Mouse (Mus musculus): ENCODE measurements at regions not wholly inside any gene's neighbourhood (a gene's known extent, or its start where the extent isn't known, plus 50 kb on each side); places are given as distances from the start of the nearest gene placed in this dataset.

DNA sequence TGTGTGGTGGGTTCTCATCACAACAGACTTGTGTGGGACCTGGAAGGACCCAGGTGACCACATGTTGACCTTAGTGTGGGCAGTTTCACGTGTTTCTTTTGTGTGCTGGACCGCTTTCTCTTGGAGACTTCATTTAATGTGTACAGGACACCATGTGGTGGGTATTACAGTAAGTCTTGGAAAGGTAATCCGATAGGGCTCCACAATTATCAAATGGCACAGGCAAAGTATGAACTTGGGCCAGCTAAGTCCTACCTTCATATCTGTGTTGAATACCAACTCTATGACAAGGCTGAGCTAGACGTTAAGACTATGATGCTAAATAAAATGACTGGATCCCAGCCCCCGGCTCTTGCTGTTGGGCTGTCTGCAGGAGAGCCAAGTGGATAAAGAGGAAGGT is 173.5 kb downstream of the 1500009L16Rik start:
- DNase-seq (ENCODE audit: low read depth, low spot score) = no peak

DNA sequence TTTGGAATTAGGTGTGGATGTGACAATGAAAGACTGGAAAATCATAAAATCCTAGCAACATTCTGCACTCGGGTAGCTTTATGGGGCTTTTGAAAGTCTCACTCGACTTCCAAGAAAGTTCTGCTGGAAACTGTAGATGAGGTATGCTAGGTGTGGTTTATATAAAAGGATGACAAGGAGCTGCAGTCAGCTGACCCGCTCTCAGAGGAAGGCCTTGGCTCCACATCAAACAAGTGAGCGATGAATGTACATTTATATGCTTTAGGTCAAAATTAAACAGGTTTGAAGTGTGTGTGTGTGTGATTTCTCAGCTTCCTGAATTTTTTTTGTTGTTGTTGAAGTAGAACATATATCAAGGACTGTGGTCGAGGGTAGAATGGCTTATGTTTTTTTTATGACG is 174.9 kb downstream of the 1500009L16Rik start:
- DNase-seq (ENCODE audit: low read depth, low spot score) = no peak

DNA sequence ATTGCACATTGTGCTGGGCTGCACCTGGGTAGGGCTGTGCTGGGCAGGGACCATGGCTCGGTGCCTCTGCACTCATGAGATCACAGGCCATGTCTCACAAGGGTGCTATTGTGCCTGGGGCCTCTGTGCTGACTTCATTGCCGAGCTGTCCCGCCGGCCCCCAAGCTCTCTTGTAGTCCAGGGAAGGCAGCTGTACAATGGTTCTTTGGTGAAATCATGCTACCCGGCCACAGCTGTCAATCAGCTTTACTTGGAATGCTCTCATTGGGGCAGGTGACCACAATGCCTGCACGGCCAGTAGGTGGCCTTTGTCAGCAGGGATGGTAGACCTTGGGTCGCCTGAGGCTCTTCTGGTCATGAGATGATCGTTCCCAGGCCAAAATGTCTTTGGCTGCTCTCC is 184.1 kb downstream of the 1500009L16Rik start:
- DNase-seq (ENCODE audit: low read depth, low spot score) = no peak

DNA sequence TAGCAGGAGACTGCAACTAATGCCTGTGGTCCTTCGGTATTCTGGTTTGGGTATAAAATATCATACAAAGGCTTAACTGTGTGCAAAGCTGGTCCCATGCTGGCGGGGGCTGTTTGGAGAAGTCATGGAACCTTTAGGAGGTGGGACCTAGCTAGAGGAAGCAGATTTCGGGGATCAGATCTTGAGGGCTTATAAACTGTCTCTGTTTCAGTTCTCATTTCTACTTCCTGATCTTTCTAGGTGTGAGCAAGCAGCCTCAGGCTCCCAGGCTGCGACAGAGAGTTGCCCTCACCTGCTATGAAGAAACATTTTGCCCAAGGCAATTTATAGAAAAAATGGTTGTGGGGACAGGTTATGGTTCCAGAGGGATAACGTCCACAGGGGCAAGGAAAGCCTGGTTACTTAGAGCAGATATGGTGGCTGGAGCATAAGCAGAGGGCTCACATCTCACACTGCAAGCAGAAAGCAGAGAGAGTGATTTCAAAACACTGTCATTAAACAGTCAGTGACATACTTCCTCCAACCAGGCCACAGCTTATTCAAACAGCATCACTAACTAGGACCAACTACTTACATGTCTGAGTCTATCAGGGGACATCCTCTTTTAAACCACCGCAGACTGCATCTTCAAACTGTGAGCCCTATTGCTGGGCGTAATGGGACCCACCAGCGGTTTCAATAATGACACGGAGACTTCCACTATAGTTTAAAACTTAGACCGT is 188.1 kb downstream of the 1500009L16Rik start:
- no peak for DNase-seq (ENCODE audit: low read depth, low spot score)

DNA sequence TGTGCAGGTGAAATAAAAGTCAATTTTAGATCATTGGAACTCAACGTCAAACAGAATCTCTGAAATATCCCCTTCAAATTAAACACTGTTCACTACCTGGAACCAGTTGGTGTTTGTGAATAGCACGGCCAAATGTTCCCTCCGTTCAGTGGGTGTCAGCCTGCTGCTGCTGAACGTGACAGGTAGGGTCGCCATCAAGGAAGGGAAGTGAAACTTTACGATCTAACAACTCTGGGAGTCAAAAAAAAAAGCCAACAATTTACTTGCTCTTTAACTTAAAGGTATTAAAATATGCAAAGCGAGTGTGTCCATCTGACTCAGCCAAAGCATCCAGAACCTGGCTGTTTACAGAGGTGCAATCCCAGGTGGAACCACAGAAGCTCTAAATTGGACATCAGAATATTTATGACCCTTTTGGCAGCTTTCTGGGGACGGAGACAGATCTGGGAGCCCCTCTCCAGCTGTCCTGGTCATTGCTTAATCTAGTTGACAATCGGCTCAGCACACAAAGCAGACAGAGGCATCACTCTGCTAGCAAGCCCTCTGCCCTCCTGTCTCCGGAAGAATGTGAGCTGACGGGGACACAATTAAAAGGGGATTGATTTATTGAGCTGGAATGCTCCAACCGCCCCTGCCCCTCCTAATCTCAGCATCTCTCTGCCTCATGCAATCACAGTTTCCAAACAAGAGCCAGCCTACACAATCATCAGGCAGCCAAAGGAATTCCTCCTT is 191.9 kb downstream of the 1500009L16Rik start:
- no peak for DNase-seq (ENCODE audit: low read depth, low spot score)

DNA sequence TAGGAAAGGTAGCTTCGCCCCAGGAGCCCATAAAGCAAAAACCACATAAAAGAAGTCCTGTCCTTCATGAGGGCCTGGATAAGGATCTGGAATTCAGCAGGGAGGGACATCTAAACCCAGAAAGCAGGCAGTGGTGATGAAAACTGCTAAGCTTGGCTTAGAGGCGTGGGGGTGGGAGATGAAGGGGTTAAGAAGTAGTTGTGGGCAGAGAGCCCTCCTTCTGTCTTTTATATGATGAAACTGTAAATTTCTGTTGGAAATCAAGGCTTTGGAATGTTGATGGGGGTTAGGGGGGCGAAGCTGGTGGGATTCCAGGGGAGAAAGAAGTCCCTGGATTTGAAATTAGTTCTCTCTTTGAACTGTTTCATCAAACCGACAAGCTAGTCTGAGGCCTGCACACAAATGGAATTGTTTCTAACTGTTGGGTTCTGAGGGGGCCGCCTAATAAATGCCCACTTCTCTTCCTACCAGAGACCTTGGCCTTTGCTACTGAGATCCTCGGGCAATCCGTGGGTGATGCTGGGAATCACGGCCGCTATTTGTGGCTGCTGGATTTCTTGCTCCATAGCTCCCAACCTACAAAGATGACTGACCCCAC is 192.6 kb downstream of the 1500009L16Rik start:
- no peak for DNase-seq (ENCODE audit: low read depth, low spot score)

DNA sequence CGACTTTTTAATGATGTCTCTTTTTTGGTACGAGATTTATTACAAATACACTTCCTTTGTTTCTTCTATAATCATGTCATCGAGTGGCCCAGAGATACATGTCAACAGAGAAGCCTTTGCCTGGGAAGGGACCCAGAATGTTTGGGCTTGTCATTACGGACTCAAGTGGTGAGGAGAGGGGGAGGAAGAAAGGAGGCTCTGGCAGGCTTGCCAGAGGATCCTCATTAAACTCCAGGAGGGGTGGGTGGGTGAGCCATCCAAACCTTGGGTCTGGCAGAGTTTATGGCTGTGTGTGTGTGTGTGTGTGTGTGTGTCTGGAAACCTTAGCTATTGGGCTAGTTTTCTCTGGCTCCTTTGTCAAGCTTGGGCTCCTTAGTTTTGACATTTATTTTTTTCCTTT is 204.3 kb downstream of the 1500009L16Rik start:
- DNase-seq (ENCODE audit: low read depth, low spot score) = no peak

DNA sequence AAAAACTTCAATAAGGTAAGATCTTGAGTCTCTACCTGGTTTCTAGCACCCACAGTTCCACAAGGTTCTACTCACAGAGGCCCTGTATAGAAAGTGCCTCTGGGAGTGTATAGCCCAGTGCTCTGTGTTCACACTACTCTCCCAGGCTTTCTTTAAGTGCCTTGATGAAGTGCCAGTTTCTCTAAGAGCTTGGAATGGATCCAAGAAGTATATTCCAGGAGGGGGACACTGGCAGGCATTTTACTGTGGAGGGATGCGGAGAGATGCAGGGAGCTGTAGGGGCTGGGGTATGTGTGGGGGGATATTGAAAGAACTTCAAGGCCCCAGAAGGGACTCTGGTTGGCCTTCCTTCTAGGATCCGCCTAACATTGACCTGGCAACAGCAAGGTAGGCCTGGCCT is 204.9 kb downstream of the 1500009L16Rik start:
- DNase-seq (ENCODE audit: low read depth, low spot score) = no peak

DNA sequence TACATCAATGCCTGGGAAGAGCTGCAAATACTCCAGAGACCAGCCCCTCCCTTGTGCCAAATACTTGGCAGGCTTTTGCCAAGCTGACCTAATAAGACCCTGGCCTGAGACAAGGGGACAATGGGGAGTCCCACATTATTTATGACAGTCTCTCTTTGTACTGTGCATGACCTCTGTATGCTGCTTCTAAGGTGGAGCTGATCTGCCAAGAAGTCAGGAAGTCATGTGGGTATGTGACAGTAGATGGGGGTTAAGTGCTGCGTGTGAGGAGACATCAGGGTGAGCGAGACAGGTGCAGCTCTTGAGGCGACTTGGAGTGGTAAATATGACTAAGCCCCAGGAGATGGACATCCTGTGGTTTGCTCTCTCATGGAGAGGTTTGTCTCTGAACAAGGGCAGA is 209.1 kb downstream of the 1500009L16Rik start:
- no peak for DNase-seq (ENCODE audit: low read depth, low spot score)

DNA sequence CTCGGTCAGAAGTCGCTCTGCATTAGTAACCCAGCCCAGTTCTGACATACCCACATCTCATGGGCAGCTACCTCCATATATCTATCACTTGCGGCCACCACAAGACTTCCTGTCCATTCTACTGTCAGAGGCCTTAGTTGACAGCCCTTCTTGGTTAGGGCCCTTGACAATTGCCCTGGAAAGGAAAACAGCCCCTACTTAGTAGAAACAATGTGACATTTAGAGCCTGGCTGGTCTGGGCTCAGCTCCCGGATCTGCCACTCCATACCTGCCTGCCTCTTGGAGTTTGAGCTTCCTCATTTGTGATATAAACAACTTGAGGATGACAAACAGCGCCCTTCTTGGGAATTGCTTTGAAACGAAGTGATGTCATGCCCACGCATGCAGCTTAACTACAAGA is 210.5 kb downstream of the 1500009L16Rik start:
- no peak for DNase-seq (ENCODE audit: low read depth, low spot score)

DNA sequence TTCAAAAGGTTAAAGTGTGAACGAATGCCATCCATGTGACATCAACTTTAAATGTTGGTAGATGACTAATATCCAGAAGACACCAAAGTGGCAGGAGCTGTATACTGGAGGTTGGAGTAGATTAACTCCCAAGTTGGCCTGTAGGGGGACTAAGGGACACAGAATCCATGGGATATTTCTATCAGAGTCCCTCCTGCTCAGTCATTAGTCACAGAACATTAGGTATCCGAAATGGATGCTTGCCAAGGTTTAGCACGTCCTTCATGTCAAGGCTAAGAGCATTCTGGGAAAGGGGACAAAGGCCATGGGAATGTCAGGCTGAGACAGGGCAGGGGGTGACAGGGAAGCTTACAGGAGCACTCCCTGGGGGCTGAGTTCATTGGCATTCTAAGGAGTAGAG is 211.8 kb downstream of the 1500009L16Rik start:
- no peak for DNase-seq (ENCODE audit: low read depth, low spot score)

DNA sequence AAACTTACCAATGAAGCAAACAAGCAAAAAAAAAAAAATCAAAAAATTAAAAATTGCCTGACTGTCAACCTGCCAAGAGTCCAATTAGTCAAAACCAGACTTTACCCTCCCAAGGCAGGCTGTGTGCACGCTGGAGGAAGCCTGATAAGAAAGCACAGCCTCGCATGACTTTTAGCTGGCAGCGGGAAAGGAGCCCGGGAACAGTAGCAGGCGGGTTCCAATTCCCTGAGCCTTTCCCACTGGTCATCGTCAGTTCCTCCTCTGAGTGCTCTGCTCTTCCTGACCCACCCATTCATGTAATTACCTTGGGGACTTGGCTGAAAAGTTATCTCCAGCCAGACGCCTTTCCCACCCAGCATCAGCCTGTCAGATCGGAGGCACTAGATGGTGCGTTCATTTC is 214.5 kb downstream of the 1500009L16Rik start:
- no peak for DNase-seq (ENCODE audit: low read depth, low spot score)

DNA sequence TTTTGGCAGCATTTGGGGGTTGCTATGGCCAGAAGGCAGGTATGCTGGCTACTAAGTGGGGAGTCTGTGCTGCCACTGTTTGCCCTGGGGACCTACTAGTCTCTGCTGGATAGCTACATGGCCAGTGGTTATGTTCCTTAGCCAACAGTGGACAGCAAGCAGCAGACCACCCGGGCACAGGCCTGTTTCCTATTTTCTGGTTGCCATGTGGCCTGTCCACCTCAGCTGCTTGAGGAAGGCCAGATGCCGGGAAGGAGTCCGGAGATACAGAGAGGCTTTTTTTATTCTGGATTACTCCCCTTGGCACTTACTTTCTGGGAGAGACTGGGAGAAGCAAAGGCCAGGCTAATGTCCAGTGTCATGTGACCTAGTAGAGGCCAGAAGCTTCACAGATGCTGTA is 219.4 kb downstream of the 1500009L16Rik start:
- no peak for DNase-seq (ENCODE audit: low read depth, low spot score)

DNA sequence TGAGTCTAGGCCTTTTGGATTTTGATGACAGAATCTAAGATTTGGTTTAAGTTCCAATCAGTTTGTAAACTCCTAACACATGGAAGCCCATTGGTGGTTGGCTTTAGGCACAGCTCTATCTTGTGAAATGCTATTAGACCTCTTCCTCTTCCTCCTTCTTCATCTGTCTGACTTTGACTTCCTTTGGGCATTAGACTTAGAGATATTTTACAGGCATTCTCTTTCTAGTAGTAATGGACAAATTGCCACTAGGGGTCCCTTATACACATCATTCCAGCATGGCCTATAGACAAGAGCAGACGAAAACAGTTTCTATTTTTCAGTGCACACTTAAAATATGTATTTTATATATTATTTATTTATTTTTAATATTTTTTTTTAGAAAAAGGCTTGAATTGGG is 221.5 kb downstream of the 1500009L16Rik start:
- no peak for DNase-seq (ENCODE audit: low read depth, low spot score)

DNA sequence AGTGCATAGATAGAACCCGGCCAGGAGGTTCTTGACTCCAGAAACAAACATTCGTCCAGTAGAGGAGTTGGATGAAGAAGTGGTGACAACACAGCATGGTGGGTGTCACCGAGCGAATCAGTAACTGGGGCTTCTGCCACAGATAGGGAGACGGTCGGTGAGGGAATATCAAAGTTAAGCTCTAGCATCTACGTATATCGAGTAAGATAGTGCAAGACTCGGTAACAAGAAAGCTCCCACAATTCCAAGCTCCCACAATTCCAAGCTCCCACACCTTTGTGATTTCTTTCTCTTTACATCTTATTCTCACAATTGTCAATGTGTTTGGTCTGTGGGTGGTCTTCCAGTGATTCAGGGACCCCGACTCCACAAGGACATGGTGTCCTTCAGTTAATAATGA is 222.2 kb downstream of the 1500009L16Rik start:
- DNase-seq (ENCODE audit: low read depth, low spot score) = no peak

DNA sequence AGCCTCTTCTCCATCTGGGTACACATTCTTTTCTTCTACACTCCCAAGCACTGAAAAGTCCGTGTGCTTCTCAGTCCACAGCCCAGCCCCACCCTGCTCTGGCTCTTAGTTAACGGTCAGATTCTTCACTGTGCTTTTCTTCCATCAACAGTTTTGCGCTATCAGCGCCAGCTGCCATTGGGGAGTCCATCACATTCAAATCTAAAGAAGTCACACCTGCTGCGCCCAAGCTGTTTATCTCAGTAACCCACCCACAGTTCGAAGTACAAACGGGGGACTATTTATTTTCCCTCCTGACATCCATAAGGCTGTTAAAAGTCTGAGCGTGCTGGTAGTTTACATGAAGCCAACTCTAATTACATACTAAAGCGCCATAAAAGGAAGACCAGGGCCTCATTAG is 222.8 kb downstream of the 1500009L16Rik start:
- DNase-seq (ENCODE audit: low read depth, low spot score) = no peak

DNA sequence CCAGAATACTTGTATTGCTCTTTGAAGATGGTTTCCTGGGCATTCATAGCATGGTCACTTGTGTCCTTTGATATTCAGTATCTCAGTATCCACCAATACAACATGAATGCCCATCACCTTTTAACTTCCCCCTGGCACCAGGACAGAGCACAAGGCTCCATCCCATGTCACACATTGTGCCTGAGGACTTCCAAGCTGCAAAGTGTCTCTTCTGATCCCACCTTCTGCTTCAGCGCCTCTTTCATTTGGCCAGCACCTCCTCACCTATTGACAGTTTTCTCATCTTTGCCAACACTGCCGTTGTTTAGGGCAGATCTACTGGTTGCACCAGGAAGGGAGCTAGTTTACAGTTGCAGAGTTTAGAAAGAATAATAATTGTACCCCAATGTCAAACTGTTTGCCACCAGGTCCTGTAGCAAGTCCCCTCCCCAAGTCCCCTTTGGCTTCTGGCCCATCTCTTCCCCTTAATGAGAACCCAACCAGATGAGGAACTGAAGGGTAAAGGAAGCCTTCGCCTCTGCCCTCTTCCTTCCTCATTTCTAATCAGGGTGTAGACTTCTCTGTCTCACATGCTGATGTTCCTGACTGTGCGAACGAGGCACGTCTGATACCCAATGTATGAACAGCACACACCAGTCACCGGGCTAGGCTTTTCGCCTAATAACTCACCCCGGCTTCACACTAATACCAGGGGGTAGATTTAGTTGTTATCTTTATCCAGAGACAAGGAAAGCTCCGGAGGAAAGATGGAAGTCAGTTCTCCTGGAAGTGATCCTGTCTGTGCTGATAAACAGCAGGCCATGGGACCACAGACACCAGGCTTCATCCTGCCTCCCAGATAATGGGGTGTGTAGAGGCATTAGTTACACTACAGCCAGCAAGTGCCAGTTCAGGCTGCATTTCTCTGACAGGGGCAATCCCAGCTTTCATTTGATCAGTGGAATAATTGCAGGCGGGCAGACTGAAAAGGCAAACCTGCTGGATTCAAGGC is 223.8 kb downstream of the 1500009L16Rik start:
- DNase-seq (ENCODE audit: low read depth, low spot score) = no peak

DNA sequence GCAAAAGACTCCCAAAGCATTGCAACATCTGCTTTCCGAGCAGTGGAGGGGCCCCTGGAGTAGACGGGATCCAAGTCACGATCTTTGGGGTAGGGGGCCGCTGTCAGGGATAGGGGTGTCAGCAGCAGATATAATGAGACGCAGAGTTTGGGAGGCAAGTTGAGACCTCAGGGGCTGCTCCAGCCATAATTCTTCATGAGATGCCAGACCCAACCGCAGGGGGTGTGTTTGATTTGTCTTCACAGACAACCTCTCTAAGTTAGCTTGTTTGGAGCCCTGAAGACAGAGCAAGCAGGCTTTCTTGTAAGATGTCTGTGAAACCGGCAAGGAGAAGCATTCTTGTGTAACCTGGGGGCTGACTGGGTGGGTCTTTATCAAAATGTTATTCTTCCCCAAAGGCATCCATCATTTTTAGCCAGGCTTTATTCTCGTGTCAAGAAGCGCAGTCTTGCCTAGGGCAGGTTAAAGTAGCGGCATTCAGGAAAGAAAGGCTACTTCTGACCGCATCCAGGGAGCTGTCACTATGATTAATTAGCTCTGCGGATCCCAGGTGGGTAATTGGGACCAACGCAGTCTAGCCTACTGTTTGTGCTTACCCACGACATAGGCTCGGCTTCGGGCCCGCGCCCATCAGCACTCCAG is 234.6 kb downstream of the 1500009L16Rik start:
- no peak for DNase-seq (ENCODE audit: low read depth, low spot score)

DNA sequence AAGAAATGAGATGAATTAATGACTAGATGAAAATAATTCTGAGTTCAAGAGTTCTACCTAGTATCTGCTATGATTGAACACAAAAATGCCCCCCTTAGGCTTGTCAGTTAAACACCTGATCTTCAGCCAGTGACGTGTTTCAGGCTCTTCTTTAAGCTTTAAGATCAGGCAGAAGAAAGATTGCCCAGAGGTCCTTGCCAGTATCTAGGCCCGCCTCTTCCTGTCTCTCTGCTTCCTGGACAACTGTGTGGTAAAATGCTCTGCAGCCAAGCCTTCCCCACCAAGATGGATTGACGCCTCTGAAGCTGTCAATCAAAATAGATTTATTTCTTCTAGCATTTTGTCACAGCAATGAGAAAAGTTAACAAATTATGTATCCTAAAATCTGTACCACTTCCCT is 235.7 kb downstream of the 1500009L16Rik start:
- DNase-seq (ENCODE audit: low read depth, low spot score) = no peak

DNA sequence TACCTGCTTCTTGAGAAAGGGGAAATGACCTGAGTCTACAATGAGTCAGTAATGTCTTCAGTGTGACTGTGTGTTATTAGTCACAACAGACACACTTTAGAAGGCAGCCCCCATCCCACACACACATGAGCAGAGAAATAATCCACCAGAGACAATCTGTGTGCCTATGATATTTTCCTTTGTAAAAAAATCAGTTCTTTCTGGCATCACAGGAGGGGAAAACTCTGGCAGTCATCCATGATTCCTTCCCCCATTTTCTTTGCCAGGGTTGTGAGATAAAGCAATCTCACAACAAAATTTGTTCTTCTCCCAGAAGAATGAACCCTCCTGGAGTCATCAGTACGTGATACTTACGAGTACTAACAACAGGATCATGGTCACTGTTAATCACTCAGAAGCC is 236.2 kb downstream of the 1500009L16Rik start:
- no peak for DNase-seq (ENCODE audit: low read depth, low spot score)

DNA sequence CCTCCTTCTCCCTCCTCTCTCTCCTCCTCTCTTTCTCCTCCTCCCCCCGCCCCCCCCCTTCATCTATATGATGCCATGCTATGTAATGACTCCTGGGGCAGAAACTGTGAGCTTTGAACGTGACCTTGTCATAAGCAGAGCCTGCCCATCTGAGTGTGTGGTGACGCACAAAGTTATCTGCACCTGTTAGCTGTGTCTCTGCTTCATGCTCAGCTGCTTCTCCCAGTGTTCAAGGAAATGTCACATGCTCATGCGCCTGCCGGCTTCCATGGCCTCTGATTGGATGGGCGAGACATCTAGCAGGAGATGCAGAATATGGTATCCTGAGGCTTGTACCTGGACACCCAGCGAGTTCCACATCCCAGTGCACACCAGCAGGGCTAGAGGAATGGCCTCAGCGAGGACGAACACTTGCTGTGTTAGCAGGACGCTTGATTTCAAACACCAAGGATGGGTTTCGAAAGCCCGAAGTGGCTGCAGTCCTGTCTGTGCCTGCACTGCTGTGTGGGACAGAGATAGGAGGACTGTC is 240.6 kb downstream of the 1500009L16Rik start:
- no peak for DNase-seq (ENCODE audit: low read depth, low spot score)

Data from CD4-positive helper T cell, adult 2 months (primary cell).